Mouse (Mus musculus) neural tube, embryonic 14.5 days (tissue): ENCODE results near the gene Xiap. TPM values are rescaled to one million over a fixed set of nuclear protein-coding genes. Genes with fewer than 3 reads are reported as not detected.
A peak's percentile ranks its signal among the peaks of the same experiment; 100 is the strongest.
"Not testable (repeated sequence)": the region's sequence is repeated elsewhere in the genome, so short reads cannot be mapped to it uniquely, and the experiment has no call there.

Source experiments
- ATAC-seq: fragments of 200-750 bp; cut with Nextera tagmentation; 2 replicates; pipeline ENCODE4 v1.8.0; 2017; ENCODE audit warnings: low read depth, mild to moderate bottlenecking, moderate TSS enrichment, moderate library complexity
- H3K27ac ChIP-seq: fragments of 300-500 bp; sonication (generic); 2 replicates; pipeline ENCODE4 v1.5.1; 2014; ENCODE audit warnings: low read depth, mild to moderate bottlenecking, control low read depth, low read length, moderate library complexity, mixed read lengths
- H3K27me3 ChIP-seq: fragments of 300-500 bp; sonication (generic); 2 replicates; pipeline ENCODE4 v1.6.1; 2014; ENCODE audit warnings: low read length; ENCODE audit not compliant: control insufficient read depth, insufficient read depth
- H3K36me3 ChIP-seq: fragments of 300-500 bp; sonication (generic); 2 replicates; pipeline ENCODE4 v1.6.1; 2014; ENCODE audit warnings: low read length, mixed read lengths; ENCODE audit not compliant: control insufficient read depth, insufficient read depth
- H3K4me1 ChIP-seq: fragments of 300-500 bp; sonication (generic); 2 replicates; pipeline ENCODE4 v1.6.1; 2014; ENCODE audit warnings: low read length; ENCODE audit not compliant: control insufficient read depth, insufficient read depth
- H3K4me2 ChIP-seq: fragments of 300-500 bp; sonication (generic); 2 replicates; pipeline ENCODE4 v1.6.1; 2014; ENCODE audit warnings: mild to moderate bottlenecking, low read depth, low read length, control low read depth
- H3K4me3 ChIP-seq: fragments of 300-500 bp; sonication (generic); 2 replicates; pipeline ENCODE4 v1.5.1; 2014; ENCODE audit warnings: low read depth, low read length, control low read depth, mixed read lengths
- H3K9ac ChIP-seq: fragments of 300-500 bp; sonication (generic); replicated peaks from 2 replicates; pipeline ENCODE4 v1.6.1; 2014; ENCODE audit warnings: low read depth, mild to moderate bottlenecking, control low read depth, low read length, mixed read lengths
- H3K9me3 ChIP-seq: fragments of 300-500 bp; sonication (generic); 2 replicates; pipeline ENCODE4 v1.6.1; 2016; ENCODE audit warnings: low read length; ENCODE audit not compliant: control insufficient read depth
- WGBS: fragments of 180-500 bp; shearing (Covaris S2); extraction: QIAGEN DNeasy Blood & Tissue Kit; methylation state at CpG from one replicate; pipeline ENCODE4 v1.1.7; 2014; 5-methylcytosine and 5-hydroxymethylcytosine counted together
- polyA plus RNA-seq: library from polyadenylated mRNA; unstranded; fragments of >200 nt; fragmentation: Nextera tagmentation; extraction: Ambion mirVana; gene quantifications from 2 replicates; pipeline ENCODE4 v1.2.1, GENCODE M21; 2014

Xiap gene
- 18.7 and 19.0 TPM in 2 replicates for polyA plus RNA-seq

DNA sequence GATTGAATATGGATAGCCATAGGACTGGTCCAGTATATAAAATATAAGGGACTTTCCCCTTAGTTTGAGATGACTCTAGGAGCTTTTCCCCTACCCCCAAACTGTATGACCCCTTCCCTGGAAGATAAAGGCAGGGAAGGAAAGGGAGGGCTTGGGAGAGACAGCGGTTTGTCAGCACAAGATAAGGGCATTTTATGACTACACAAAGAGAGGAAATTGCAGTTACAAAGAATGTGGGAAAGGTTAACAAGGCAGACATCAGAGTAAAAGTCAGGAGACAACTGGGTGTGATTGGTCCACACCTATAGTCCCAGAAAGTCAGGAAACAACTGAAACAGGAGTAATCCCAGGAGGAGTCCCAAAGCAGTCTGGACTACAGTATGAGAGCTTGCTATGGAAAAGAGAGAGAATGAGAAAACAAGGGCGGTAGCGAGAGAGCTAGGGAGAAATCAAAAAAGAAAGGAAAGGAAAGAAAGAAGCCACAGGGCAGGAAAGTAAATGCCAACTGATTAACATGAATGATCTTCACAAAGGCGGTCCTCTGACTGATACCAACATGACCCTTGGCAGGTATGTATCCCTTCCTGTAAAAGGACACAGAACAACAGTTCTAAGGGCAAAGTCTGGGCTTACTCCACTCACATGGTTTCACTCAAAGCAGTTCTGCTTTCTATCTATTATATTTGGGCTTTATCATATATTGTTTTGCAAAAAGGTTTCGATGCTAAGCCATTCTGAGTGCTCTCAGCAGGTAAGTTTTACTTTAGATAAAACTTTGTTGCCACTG, at the start of gene Xiap:
Gene Xiap, plus strand, starts transcription at position 398 of the 787 bp plus-strand sequence.
- 76% methylated on average over 5 of the region's 5 CpGs for WGBS
- ATAC-seq: no peak

DNA sequence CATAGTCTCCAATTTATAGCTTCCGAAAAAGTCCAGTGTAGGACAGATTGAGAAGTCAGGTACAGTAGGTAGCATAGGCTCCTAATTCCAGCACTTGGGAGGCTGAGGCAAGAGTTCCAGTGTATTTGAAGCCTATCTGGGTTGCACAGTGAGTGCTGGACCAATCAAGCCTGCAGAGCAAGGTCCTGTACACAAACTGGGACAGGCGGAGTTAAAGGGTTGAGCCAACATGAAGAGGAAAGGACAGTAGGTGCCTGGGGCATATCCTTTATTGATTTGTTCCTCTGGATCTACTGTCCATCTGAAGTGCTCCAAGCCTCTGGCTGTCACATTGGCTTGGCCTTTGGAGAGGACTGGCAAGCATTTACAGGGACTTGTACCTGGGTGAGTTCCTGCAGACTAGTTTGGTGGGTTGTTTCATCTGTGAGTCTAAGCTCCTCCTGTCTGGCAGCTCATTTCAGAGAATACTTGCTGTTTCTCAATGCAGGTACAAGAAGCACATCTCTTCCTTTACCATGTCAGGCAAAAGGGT, 46.7 kb upstream of the Xiap start:
- no peak overlapping the region for H3K4me2 ChIP-seq
- no peak for ATAC-seq

More for the DNA sequence above, at the start of gene Xiap:
- Histone ChIP-seq H3K36me3 (no peaks in the 10 kb centered on the region), H3K9me3 (no peaks in the 10 kb centered on the region), H3K4me1 (no peaks in the 10 kb centered on the region), H3K9ac (no peak within 1 kb of the TSS), H3K4me3 (no peak within 1 kb of the TSS), H3K4me2 (no peak within 1 kb of the TSS), H3K27me3 (no peaks in the 10 kb centered on the region), H3K27ac (no peak within 1 kb of the TSS)

DNA sequence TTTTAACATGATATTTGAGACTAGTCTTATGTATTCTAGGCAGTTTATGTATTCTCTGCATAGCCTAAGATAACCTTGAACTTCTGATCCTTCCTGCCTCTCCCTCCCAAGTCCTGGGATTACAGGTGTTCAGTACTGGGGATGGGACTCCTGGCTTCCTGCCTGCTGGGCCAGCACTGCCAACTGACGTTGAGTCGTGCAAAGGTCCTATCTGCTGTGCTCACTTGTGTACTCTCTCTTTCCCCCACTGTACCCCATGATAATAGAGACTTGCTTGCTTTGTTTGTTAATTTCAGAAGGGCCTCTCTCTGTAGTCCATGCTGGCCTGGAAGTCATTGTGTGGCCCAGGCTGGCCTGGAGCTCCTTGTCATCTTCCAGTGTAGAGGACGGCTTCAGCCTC, 45.7 kb upstream of the Xiap start:
- Histone ChIP-seq H3K27me3 (no peaks in the 10 kb centered on the region), H3K27ac (no peak overlapping the region), H3K36me3 (no peaks in the 10 kb centered on the region), H3K4me2 (no peak overlapping the region), H3K4me3 (no peak overlapping the region), H3K9ac (no peak overlapping the region), H3K4me1 (no peaks in the 10 kb centered on the region), H3K9me3 (no peaks in the 10 kb centered on the region)
- 73% methylated on average over 3 of the region's 3 CpGs for WGBS
- ATAC-seq: no peak

More for the DNA sequence above, 46.7 kb upstream of the Xiap start:
- Histone ChIP-seq H3K4me3 (no peak overlapping the region), H3K27me3 (no peaks in the 10 kb centered on the region), H3K9ac (no peak overlapping the region), H3K9me3 (no peaks in the 10 kb centered on the region), H3K4me1 (no peaks in the 10 kb centered on the region), H3K36me3 (no peaks in the 10 kb centered on the region), H3K27ac (no peak overlapping the region)
- WGBS: 91% methylated on average over 2 of the region's 2 CpGs

DNA sequence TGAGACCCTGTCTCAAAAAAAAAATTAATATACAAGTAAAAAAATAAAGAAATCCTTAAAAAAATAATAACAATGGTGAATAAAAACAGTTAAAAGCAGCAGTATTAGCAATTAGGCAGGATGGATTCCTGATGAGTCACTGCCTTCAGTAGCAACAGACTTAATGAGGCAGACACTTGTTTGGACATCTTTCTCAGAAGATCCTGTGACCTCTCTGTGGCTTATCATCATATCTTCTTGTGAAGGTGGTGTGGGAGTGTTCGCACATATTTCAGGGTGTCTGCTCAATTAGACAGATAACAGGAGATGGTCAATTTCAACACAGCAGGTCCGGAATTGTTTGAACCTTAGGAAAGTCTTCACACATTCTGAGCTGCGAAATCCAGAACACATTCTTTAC, 45.0 kb upstream of the Xiap start:
- WGBS: 91% methylated on average over 3 of the region's 3 CpGs
- ATAC-seq: no peak
- no peaks in the 10 kb centered on the region for H3K9me3 ChIP-seq
- no peaks in the 10 kb centered on the region for H3K4me1 ChIP-seq
- no peak overlapping the region for H3K4me3 ChIP-seq
- no peaks in the 10 kb centered on the region for H3K36me3 ChIP-seq
- H3K4me2 ChIP-seq: no peak overlapping the region
- no peak overlapping the region for H3K27ac ChIP-seq
- no peaks in the 10 kb centered on the region for H3K27me3 ChIP-seq
- no peak overlapping the region for H3K9ac ChIP-seq

DNA sequence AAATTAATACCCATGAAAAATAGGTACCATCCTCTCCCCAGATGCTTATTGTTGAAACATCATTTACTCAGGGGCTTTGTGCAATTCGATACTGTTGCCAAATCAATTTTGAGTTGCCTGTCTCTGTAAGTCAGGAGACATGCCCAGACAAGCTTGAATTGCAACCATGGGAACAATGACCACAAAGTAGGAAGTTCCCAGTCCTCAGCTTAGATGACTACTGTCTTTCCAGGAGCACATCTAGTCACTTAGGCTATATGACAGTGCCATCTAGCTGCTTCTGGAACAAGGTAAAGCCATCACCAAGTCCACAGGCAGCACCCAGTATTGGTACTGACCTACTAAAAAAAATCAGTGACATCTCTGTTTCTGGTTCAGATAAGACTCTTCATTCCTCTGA, 41.4 kb upstream of the Xiap start:
- Histone ChIP-seq H3K4me1 (no peaks in the 10 kb centered on the region), H3K27ac (no peak overlapping the region), H3K9me3 (no peaks in the 10 kb centered on the region), H3K4me3 (no peak overlapping the region), H3K27me3 (no peaks in the 10 kb centered on the region), H3K4me2 (no peak overlapping the region), H3K9ac (no peak overlapping the region), H3K36me3 (no peaks in the 10 kb centered on the region)
- no peak for ATAC-seq
- WGBS: 70% methylated on average over 1 of the region's 1 CpGs

DNA sequence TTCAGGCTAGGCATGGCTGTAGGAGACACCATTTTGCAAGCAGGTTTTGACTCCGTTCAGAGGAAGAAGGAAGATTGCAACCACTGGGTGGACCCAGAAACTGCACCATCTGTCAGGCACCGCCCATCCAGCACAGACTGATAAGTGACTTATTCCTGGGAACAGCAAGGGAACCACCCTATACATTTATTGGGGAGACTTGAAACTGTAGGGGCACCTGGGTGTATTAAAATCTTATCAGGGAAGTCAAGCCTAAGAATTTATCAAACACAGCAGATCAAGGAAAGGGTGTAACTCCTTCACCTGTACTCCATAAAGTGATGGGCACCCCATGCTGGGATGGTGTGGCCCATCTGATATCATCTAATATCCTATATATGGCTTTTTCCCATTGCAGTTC, 40.0 kb upstream of the Xiap start:
- 86% methylated on average over 2 of the region's 2 CpGs for WGBS
- no peak overlapping the region for H3K9ac ChIP-seq

DNA sequence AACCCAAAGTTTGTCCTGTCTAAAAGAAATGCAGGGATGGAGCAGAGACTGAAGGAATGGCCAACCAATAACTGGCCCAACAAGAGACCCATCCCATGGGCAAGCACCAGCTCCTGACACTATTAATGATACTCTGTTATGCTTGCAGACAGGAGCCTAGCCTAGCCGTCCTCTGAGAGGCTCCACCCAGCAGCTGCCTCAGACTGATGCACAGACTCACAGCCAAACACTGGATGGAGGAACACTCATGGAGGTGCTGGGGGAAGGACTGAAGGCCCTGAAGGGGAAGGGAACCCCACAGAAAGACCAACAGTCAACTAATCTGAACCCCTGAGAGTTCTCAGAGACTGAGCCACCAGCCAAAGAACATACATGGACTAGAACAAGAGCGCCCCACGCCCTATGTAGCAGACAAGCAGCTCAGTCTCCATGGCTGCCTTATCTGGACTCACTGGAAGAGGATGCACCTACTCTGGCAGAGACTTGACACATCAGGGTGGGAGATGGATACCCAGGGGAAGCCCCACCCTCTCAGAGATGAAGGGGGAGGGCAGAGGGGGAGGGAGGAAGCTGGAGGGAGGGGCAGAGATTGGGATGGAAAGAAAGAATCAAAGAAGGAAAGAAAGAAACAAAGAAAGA, 33.6 kb upstream of the Xiap start:
- H3K27me3 ChIP-seq, H3K27ac ChIP-seq: not testable (repeated sequence)
- WGBS: no CpG with 5 or more reads among the region's 3 CpGs

More for the DNA sequence above, 40.0 kb upstream of the Xiap start:
- no peaks in the 10 kb centered on the region for H3K36me3 ChIP-seq
- ATAC-seq: no peak
- no peak overlapping the region for H3K27ac ChIP-seq
- no peak overlapping the region for H3K4me2 ChIP-seq
- H3K9me3 ChIP-seq: no peaks in the 10 kb centered on the region
- no peak overlapping the region for H3K4me3 ChIP-seq
- no peaks in the 10 kb centered on the region for H3K4me1 ChIP-seq
- H3K27me3 ChIP-seq: no peaks in the 10 kb centered on the region

DNA sequence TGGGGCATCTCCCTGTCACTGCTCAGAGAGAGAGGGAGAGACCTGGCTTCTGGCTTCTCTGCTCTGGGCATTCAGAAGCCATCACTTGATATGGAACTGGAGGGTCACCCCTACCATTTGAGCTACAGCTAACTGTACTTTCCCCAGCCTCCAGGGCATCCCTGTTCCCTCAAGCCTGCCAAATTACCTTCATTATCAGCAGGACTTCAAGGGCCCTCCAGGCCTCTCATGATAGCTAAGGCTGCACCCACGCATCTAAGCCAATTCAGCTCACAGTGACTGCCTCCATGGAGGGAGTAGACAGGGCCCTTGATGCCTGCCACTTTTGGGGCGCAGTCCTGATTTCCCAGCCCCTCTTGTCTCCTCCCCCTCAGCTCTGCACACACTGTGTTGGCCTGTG, 32.5 kb upstream of the Xiap start:
- not testable (repeated sequence) for H3K27ac ChIP-seq, H3K4me3 ChIP-seq, H3K9ac ChIP-seq, H3K4me2 ChIP-seq, H3K36me3 ChIP-seq, H3K9me3 ChIP-seq, ATAC-seq, H3K27me3 ChIP-seq, H3K4me1 ChIP-seq
- WGBS: 79% methylated on average over 2 of the region's 2 CpGs

More for the DNA sequence above, 33.6 kb upstream of the Xiap start:
- not testable (repeated sequence) for H3K4me3 ChIP-seq, ATAC-seq, H3K9me3 ChIP-seq, H3K36me3 ChIP-seq, H3K9ac ChIP-seq, H3K4me1 ChIP-seq, H3K4me2 ChIP-seq

DNA sequence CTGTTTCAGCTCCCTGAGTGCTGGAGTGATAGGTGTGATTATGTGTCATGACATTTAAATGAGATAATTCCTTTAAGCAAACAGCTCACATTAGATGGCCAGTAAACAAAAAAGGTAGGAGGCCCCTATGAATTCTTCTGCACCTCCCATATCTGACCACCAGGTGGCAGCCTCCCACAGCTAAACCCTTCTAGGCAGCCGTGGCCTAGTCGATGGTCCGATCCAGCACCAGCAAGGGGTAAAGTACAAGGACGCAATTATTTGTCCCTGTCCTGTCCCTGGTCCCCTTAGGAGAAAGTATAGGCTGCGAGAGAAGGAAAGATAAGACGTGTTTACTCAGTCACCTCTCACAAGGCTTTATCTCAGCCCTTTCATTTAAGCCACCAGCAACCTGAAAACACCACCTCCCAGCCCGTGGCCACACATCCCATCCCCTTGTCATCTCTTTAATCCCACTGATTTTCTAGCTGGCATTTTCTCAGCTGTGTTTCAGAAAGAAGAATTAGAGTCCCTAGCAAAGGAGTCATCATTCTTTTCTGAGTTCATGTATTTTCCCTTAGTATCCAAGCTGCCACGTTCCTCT, 26.3 kb upstream of the Xiap start:
- Histone ChIP-seq H3K27ac (no peak overlapping the region), H3K36me3 (no peaks in the 10 kb centered on the region), H3K9ac (no peak overlapping the region), H3K9me3 (no peaks in the 10 kb centered on the region), H3K4me1 (no peaks in the 10 kb centered on the region), H3K4me3 (no peak overlapping the region), H3K4me2 (no peak overlapping the region), H3K27me3 (no peaks in the 10 kb centered on the region)
- ATAC-seq: peak; percentile 68; the same call in 1 of the 2 replicates
- WGBS: 44% methylated on average over 8 of the region's 8 CpGs
